Mouse (Mus musculus) embryo, embryonic 10.5 days (tissue): Measurements from ENCODE around the gene Cbr2.

ENCODE experiments used
- DNase-seq: peaks from one replicate; pipeline ENCODE4 v3.0.0-alpha.2; 2015; ENCODE audit warnings: low spot score

Gene Cbr2

DNA sequence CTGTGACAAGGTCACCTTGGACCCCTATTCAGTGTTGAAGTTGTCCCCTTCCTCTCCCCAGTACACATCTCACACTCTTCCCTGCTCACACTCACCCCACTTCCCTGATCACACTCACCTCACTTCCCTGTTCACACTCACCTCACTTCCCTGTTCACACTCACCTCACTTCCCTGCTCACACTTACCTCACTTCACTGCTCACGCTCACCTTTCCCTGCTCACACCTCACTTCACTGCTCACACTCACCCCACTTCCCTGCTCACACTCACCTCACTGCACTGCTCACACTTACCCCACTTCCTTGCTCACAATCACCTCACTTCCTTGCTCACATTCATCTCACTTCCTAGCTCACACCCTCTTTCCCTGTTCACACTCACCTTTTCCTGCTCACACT is 519 bp downstream of the Cbr2 start:
- no peak for DNase-seq

DNA sequence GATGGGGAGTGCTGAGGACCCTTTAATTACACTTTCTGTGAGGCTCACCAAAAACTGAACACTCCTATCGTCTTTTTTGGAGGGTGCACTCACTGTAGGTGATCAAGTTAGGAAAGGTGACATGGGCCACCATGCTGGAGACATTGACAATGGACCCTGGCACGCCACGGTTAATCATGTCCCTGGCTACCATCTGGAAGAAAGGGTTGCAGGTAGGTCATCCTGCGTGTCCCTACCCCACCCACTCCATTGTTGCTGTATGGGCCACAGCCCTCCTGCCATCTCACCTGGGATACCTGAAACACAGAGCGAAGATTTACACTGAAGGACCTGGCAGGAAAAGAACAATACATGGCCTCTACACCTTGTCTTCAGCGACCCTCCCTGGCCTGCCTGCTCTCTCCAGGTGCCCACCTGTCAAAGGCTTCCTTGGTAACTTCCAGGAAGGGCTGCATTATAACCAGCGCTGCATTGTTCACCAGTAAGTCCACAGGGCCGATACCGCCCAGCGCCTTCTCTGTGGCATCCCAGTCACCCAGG is 1.5 kb downstream of the Cbr2 start:
- no peak for DNase-seq

DNA sequence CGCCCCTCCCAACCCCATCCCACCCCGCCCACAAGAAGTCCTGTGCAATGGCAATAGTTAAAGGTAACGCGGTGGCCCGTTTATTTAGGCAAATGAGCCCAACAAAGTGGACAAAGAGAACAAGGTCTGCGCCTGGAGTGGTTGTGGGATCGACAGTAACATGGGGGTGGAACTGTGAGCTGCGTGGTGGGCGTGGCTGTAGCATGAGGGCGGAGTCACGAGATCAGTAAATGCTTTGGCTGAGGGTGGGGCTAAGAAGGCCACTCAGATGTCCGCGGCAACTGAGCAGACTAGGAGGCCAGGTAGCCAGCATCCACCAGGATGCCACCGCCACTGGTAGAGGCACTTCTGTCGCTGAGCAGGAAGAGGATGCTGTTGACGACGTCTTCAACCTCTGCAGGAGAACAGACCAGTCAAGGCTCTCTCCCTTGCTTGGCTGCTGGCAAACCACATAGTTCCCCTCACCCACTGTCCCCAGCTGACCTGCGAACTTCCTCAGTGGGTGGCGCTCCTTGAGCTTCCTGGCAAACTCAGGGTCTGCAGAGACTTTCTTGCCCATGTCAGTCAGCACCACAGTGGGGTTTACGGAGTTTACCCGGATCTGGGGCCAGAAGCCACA is 2.4 kb downstream of the Cbr2 start:
- DNase-seq: peak; percentile 76

DNA sequence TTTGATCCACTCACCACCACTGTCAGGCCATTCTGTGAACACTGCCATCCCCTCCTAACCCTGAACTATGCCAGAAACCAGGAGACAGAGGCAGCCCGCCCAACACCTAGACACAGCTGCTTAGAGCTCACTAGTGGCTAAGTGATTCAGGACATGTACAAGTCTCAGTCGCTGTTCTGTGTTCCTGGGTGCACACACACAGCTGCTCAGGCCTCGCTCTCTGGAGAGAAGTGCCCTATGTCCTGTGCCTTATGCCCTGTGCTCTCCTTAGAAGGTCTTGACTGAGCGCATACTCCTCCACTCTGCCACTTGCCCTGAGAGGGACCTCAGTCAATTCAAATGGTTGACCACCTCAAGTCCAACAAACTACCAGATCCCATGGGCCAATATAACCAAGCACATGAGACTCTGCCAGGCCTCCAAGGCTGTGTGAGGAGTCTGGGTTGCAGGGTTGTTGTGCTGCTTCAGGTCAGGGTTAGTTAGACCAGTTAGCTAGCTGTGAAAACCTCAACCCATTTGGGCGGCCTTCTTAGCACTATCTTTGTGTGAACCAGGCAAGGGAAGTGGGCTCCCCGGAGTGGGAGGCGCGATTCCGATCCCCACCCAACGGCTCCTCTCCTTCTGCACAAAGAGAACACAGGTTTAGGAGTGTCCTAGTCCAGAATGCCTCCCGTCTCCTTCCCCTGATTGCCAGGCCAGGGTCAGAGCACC is 3.2 kb downstream of the Cbr2 start:
- DNase-seq: no peak

DNA sequence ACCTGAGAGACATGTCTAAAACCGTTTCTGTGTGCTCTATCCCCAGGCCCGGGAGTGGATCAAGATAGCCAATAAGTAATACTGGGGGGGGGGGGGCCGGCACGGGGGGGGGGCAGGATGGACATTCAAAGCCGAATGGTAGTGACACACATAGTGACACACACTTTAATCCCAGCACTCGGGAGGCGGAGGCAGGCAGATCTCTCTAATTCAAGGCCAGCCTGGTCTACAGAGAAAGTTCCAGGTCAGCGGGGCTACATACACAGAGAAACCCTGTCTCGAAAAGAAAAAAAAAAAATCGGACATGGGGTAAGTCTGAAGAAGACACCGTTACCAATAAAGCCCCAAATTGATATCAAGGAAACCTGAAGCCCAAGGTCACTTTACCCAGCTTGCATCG is 4.3 kb downstream of the Cbr2 start:
- DNase-seq: no peak

DNA sequence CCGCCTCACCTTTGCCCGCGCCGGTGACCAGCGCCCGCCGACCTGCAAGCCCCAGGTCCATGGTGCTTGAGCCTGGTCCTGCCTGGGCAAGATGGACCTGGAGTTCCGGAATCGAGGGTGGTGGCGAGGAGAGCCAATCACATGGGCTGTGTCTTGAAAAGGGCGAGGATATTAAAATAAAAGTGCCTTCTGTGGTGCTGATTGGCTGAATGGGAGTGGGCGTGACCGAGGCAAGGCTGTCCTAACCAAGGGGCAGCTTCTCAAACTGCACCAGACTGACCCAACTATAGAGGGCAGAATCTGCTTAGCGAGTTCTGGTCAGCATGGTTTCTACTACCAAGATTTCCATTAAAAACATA is 4.8 kb downstream of the Cbr2 start, which contains the start of gene Dcxr:
Dcxr (minus strand) TSS at position 113 of the 359 bp plus-strand sequence.
- peak; percentile 94 for DNase-seq

DNA sequence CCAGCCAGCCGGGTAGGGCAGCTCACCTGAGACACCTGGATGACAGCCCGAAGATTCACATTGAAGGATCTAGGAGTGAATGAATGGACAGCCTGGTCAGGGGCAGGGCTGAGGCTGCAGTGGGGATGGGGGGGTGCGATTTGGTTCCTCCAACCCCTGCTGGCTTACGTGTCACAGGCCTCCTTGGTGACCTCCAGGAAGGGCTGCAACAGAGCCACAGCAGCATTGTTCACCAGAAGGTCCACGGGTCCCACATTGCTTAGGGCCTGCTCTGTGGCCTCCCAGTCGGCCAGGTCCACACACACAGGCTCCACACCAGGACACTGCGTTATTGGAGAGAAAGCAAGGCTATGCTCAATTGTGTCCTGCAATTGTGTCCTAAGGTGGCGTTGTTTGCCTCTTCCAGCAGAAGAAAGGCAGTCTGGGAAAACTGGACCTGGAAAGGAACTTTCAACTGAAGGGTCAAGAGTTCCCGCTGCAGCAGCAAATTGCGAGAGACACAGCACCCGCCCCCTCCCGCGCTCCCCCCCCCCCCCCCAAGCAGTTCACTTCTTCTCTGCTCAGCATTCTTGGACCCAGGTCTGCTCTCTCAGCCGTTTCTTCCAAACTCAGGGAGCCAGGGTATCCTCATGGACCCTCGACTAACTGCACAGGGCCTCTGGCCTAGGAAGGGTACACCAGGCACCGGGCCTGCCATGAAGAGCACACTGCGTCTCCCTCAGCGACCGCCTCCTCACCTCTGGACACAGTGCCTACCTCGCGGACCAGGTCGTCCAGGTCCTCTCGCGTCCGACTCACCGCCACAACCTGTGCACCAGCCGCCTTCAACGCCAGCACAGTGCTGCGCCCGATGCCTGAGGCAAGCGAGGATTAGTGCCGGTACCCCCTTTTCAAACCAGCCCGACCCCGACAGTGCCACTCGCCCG is 5.4 kb downstream of the Cbr2 start:
- no peak for DNase-seq

DNA sequence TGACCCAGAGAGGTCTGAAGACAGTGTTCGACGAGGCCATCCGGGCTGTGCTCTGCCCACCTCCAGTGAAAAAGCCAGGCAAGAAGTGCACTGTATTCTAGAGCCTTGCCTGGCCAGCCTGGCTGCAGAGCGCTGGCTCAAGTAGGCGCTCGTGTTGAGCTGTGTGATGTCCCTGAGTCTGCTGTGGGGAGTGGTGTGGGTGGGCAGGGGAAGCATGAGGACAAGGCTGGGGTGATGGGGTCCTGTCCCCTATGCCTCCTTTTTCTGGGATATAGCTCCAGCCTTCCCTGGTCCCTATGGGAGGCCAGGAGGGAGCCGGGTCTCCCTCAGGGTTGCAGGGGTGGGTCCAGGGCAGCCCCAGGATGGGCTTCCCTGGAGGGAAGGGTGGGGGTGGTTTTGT is 8.4 kb downstream of the Cbr2 start:
- DNase-seq: no peak

DNA sequence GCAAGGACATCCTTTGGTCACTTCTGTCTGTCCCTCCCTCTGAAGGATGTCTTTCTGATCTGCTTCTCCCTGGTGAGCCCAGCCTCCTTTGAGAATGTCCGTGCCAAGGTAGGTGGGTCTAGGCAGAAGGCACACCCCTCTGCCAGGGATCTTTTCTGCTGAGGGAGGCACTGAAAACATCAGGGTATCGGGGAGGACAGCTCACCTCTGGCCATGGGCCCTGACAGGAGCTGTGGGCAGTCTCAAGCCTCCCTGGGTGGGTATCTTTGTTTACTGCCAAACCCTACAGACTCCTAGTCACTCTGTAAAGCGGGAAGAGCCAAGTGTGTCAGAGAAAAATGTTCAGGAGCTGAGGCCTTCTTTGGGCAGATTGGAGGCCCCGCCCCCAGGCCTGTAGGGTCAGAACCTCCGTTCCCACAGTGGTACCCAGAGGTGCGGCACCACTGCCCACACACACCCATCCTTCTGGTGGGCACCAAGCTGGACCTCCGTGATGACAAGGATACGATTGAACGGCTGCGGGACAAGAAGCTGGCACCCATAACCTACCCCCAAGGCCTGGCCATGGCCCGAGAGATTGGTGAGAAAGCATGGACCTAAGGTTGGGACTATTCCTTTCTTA is 9.0 kb downstream of the Cbr2 start:
- no peak for DNase-seq

DNA sequence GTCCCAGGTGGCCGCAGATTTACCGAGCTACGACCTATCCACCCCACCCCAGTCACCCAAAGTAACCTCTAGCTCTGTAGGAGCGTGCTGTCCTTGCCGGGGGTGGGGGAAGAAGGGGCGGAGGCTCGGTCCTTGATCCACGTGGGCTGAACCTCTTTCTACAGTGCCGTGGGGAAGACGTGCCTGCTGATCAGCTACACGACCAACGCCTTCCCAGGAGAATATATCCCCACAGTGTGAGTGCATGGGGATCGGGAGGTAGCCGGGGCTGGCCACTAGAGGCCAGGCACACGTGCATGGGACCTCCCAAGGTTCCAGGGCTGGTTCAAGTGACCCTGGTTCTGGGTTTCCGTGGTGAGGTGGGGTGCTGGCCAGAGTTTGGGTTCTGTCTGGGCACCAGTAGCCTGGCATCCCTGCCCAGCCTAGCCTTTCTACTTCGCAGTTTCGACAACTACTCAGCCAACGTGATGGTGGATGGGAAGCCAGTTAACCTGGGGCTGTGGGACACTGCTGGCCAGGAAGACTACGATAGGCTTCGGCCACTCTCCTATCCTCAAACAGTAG is 9.8 kb downstream of the Cbr2 start:
- no peak for DNase-seq

DNA sequence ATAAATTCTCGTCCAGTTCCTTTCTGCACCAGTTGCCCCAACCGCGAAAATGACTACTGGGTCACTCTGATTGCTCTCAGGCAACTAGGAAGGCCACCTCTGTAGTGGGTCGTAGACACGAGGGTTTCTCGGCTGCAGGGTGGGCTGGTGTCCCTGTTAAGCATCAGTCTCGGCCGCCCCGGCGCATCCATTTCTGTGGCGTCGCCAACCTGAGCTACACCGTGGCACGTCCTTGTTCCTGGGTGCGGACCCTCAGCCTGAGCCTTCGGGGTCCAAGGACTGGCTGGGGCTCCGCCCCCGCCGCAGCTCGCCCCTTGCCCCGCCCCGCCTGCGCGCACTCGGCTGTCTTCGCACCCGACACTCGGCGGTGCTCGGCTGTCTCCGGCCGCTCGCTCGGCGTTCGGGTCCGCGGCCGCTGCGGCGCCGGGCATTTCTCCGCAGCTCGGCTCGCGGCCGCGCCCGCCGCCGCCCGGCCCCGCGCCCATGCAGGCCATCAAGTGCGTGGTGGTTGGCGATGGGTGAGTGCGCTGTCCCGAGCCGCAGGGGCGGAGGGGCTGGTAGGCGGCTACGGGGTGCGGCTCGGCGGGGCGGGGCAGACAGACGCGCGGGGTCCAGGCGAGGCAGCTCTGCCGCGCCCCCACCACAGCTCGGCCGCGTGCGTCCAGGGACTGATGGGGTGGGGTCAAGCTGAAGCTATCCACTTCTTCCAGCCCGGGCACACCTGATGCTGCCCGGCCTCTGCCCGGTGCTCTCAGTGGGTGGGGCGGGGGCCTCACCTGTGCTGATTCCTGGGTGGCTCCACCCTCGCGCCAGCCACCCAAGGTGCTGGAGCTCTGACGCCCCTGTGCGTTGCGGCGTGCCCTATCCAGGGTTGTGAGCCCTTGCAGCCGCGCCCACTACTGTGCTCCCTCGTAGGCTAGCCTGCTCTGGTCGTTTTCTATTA is 10.5 kb downstream of the Cbr2 start, which contains the start of gene Rac3:
Rac3 (plus strand) TSS at position 347 of the 943 bp plus-strand sequence.
- DNase-seq: peak; percentile 84

DNA sequence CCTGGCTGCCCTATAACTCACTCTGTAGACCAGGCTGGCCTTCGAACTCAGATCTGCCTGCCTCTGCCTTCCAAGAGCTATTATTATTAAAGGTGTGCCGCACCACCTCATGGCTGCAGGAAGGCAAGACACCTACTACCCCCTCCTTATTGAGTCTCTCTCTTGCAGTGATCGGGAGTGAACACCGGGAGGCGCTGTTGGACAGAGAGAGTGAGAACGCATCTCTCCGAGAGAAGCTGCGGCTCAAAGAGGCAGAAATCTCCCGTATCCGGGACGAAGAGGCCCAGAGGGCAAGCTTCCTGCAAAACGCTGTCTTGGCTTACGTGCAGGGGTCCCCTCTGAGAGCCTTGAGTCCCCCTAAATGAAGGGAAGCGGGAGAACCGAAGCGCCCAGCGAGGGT is 11.5 kb downstream of the Cbr2 start:
- DNase-seq: peak; percentile 96

DNA sequence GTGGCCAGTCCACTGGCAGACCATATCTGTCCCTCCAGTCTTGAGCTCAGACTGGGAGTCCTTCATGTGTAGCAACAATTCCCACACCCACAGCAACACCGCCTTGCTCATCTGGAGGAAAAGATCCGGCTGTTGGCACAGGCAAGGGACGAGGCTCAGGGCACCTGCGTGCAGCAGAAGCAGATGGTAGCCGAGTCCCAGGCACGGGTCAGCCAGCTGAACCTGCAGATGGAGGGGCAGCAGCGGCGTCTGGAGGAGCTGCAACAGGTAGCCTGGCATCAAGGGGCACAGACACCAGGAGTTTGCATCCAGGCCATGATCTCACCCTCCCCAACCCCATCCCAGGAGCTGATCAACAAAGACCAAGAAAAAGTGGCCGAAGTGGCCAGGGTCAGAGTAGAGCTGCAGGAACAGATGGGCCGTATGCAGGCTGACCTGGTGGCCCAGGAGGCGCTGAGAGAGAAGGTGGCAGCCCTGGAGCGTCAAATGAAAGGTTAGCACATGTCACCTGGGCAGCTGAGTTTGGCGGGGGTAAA is 12.0 kb downstream of the Cbr2 start:
- no peak for DNase-seq

DNA sequence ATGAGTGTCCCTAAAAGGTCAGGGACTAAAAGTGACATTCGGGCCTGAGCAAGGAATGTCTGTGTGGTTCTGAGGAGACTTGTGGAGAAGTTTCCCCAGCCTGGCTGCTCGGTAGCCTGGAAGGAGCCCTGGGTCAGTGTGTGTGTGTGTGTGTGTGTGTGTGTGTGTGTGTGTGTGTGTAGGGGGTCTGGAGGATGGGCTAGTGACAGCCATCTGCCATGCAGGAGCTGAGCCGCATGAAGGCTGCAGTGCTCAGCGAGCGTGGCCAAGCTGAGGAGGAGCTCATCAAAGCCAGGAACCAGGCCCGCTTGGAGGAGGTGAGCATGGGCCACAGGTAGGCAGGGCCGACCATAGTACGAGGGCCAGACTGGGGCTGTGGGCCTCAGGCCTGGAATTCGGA is 12.7 kb downstream of the Cbr2 start:
- no peak for DNase-seq

DNA sequence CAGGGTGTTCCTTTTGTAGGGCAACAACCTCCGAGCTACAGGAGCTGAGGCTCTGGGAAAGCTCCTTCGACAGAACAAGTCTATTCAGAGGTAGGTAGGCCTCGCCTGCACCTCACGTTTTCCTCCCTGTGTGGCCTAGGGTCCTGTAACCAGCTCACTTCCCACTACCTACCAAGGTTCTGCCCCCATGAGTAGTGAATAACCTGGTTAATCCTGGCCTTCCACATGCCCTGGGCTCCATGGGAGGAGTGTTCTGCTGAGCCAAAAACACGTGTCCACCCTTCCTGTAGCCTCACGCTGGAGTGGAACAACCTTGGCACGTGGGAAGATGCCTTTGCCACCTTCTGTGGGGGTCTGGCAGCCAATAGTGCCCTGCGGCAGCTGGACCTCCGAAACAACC is 16.8 kb downstream of the Cbr2 start:
- DNase-seq: no peak

DNA sequence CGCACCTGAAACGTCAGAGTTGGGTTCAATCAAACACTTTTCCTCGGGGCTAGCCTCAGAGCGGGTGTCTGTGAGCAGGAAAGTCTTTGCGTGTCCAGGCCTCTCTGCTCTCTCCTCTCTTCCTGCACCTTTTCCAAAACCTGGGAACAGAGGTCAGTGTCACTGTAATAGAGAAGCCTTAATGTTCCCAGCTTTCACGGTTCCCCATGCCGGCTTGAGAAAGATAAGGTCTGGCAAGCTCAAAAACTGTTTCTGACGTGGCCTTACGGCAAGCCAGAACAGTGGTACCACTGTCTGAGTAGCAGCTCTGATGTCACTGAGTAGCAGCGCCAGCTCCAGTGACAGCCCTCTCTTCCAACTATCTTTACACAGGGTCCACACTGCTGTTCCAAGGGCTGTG is 17.4 kb downstream of the Cbr2 start:
- no peak for DNase-seq

DNA sequence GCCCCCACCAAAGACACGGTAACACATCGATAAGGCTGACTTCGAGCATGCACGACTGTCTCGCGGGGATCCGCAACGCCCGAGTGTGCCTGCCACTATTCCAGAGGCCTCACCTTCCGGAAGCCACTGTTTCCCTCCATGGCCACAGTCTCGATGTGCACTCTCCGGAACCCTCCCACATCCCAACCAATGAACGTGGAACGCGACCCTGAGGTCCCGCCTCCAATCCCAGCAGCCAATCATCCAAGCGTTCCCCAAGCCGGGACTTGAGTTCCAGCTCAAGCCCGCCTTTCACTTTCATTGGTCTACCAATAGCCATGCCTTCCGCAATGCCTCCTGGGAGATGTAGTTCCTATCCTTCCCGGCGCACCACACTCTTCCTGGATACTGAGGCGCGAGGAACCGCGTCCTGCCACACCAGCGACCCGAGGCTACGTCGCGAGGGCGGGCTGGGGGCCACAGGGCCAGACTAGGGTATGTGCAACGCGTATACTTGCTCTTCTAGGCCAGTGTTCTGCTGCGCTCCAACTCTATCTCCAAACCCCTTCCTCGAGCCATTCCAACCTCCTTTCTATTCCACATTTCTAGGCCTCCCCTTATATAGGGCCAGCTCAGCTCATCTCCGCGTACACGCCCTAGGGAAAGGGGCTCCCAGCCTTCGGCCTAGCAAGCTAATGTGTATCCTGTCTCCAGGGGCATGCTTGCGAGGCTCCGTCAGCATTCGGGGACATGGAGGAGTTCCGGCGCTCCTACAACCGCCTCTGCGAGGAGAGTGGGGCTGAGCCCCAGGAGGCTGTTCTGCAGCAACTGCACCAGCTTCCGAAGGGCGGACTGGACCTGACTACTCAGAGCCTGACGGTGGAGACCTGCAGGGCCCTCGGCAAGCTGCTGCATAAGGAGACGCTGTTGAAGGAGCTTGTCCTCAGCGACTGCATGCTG is 18.1 kb downstream of the Cbr2 start, which contains the start of the genes Cenpx and Lrrc45:
Cenpx (minus strand) TSS at position 159 of the 939 bp plus-strand sequence.
Lrrc45 (plus strand) TSS at position 346 of the 939 bp plus-strand sequence.
- DNase-seq: peak; percentile 100

DNA sequence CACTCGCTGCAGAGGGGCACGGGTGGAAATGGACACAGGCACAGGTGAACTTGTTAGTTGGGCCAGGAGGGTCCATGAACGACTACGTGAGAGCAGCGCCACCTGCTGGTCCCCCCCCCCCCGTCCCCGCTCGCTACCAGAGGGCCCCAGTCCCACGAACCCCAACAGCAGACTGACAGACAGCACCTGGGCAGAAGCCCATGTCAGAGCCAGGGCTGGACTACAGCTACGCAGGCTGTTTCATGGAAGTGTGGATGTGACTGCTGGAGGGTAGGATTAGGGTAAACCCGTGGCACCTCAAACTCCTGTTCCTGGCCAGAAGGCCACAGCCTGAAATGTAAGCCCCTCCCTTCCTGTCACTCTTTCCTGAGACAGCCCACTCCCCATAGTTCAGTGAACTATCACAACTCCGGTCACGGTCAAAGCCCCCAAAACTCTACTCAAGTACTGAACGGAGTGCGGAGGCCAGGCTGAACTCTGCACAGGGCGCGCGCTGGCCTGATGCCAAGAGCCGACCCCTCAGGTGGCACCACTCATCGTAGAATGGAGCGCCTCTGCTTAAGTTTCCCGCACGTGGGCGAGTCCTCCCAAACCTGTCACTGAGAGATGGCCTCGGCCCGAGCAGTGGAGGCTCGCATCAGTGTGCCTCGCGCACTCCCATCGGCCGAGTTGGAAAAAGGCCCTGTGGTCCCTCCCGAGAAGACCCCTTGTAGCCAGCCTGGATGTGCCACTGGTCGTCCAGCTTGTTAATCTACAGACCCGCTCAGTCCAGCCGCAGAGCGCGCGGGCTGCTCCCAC is 18.9 kb downstream of the Cbr2 start:
- peak; percentile 76 for DNase-seq
